Mouse (Mus musculus) thymus, postnatal 10 days (tissue): ENCODE data around the gene D5Ertd577e.
"Not testable (repeated sequence)": the region's sequence is repeated elsewhere in the genome, so short reads cannot be mapped to it uniquely, and the experiment has no call there.

Source experiments
- DNase-seq, 2 experiments: peaks; one replicate each; pipeline ENCODE4 v3.0.0; 2021; ENCODE audit warnings: low spot score in 2 of 2

Gene D5Ertd577e

DNA sequence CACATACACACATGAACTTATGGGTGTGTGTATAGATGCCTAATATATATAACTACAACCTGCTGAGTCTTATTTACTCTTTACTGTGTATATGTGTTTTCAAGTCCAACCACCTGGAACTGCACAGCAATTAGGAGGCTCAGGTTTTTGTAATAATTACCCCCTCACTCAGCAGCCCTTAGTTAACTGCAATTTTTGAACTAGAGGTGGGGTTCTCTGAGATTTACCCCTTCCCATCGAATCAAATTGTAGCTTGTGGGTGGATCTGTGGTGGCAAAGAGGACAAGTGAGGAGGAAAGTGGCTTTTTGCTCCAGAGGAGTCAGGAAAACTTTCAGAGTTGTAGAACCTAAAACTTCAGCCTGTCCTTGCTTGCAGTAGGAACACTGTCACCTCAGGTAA lies at the start of gene D5Ertd577e:
D5Ertd577e (plus strand) TSS at position 301 of the 400 bp plus-strand sequence.
- DNase-seq: not testable (repeated sequence)

GRCm38 (mm10) chr5:95510458-95510857 lies 53.9 kb downstream of the D5Ertd577e start, which contains the start of gene Gm3286:
Gene Gm3286, plus strand, starts transcription at chr5:95510758.
- DNase-seq: not testable (repeated sequence)
